Mouse (Mus musculus): ENCODE results near the gene Cracr2b. TPM values are rescaled to one million over a fixed set of nuclear protein-coding genes. Genes with fewer than 3 reads are reported as not detected.

Cracr2b gene
- total and polyA plus RNA-seq, 3 experiments: 10.3 to 42.0 (median 12.4) TPM

DNA sequence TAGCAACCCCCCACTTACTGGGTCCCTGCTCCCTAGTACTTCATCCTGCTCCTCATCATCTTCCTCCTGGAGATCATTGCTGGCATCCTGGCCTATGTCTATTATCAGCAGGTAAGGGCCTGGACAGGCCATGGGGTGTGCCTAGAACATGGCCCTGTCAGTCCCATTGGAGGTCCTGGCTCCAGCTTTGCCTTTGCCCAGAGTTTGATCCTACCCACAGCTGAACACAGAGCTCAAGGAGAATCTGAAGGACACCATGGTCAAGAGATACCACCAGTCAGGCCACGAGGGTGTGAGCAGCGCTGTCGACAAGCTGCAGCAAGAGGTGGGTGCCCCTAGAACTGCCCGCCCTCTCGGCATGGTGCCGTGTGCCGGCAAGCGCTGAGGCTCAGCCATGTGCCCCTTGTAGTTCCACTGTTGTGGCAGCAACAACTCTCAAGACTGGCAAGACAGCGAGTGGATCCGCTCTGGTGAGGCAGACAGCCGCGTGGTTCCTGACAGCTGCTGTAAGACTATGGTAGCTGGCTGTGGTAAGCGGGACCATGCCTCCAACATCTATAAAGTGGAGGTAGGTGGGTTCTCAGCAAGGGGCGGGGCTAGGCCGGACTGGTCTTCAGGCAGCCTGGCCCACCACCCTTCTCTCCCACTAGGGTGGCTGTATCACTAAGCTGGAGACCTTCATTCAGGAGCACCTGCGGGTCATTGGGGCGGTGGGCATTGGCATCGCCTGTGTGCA, 9.2 kb downstream of the Cracr2b start:
- peak; percentile 33 for DNase-seq

DNA sequence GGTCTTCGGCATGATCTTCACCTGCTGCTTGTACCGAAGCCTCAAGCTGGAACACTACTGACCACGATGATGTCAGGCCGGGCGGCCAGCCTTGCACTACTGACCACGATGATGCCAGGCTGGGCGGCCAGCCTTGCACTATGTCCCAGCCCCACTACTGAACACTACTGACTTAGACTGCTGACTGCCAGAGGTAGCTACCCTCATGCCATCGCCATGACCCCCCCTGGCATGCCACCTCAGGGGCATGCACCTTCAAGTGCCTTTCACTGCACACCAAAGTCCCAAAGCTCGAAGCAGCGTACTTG, 9.7 kb downstream of the Cracr2b start:
- DNase-seq: no peak

DNA sequence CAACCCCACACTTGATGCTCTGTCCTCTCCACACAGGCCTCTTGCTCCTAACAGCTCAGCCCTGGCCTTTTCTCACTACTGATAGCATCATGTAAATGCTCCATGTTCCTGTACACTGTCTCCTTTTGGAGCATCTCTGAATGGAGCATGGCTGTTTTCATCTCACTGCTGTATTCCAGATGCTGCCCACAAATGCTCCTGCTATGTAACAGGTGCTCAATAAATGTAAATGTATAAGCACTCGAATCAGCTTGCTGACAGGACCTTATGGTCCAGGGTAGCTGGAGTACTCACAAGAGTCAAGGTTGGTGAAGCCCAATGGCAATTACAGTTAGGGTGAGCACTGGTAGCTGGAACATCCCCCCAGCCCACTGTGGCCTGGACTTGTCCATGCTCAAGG, 10.3 kb downstream of the Cracr2b start:
- no peak for DNase-seq

DNA sequence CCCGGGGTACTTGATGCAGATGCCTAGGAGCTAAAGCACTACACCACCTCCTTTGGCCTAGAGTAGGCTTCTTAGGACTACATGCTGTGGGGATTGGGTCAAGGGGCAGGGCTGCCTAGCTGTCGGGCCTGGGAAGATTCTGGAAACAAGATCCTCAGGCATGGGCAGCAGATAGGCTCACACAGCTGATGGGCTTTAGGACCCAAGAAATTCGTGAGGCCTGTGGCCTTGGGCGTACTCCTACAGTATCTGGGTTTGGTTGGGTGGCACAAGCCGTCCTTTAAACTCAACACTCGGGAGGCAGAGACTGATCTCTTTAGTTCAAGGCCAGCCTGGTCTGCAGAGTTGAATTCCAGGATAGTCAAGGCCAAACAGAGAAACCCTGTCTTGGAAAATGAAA, 11.3 kb downstream of the Cracr2b start:
- peak; percentile 68 for DNase-seq

DNA sequence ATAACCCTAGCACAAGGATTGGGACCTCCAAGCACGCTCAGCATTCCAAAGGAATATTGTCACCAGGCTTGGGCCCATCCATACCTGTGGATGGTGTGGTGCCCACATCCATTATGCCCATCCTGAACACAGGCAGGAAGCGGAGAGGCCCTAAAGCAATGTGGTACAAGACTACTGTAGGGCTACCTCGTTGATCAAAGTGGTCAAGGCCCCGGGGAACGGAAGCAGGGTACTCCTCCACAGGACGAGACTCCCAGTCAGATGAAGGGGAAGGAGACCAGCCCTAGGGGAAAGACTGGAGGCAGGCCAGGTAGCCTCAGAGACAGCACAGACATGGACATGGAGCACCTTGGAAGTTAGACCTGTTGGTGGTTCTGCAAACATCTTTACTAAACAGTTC, 11.9 kb downstream of the Cracr2b start:
- DNase-seq: peak; percentile 26

DNA sequence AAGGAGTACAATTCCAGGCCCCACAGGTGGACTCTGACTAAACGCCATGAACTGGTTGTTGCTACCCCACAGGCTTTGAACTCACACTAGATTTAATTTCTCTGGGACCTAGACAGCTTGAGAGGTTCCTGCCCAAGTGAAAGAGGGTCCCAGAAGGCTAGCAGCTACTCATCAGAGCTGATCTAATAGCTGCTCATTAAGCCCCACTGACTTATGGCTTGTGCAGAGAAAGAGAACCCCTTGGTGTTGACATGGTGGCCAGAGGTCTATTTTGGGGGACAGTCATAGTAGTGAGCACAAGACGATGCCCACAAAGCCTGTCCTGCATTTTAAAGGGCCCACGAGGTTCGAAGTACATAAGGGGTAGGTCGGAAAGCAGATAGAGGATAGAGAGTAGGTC, 13.3 kb downstream of the Cracr2b start:
- peak; percentile 27 for DNase-seq

DNA sequence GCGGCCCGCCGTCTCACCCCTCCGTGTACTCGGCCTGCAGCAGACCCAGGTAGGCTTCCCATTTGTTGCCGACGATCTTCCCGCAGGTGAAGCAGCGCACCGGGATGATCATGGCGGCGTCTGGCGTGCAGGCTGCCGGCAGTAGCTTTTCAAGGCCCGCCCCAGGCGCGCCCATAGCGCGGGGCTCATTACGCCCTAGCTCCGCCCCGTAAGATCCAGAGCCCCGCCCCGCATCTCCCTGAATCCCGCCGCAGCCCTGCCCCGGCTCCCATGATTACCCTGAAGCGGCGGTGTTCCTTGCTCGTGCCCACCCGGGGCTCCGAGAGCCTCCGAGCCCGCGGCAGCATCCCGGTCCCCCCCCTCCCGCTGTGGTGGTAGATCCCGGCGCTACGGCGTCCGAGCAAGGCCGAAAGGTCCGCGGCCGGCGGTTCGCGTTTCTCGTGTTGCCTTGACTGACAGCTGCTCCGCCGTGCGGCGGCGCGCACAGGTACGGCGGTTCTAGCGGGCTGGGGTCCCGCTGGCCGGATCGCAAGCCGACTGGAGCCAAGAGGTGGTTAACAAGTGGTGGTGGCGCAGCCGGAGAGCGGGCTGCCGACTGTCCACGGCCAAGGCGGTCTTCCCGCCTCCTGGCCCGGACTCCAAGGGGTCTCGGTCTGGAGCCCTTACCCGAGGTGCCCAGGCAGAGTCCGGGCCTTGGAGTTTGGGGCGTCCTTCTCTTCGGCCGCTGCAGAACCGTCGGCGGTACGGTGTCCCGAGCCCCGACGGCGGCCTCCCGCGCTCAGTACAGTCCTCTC, 14.3 kb downstream of the Cracr2b start, which contains the start of the genes Polr2l and Tspan4:
Gene Polr2l (minus strand): TSS at position 122 of the 794 bp plus-strand sequence.
Gene Tspan4 (plus strand): TSS at position 230 of the 794 bp plus-strand sequence.
- DNase-seq: peak; percentile 92

DNA sequence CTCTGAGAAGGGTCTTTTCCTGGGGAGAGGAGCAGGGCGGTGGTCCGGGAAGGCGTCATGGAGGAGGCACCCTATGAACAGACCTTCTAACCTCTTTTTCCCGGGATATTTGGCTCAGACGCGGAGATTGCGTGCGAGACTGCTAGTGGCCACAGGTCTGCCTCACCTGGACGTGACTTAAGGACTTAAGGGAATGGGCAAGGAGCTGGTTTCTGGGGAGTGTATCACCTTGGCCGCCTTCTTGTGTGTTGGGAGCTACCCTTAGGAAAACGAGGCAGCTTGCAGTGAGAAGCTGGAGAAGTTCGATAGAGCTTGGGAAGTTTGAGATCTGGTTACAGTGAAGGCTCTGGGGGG, 14.9 kb downstream of the Cracr2b start:
- DNase-seq: no peak

DNA sequence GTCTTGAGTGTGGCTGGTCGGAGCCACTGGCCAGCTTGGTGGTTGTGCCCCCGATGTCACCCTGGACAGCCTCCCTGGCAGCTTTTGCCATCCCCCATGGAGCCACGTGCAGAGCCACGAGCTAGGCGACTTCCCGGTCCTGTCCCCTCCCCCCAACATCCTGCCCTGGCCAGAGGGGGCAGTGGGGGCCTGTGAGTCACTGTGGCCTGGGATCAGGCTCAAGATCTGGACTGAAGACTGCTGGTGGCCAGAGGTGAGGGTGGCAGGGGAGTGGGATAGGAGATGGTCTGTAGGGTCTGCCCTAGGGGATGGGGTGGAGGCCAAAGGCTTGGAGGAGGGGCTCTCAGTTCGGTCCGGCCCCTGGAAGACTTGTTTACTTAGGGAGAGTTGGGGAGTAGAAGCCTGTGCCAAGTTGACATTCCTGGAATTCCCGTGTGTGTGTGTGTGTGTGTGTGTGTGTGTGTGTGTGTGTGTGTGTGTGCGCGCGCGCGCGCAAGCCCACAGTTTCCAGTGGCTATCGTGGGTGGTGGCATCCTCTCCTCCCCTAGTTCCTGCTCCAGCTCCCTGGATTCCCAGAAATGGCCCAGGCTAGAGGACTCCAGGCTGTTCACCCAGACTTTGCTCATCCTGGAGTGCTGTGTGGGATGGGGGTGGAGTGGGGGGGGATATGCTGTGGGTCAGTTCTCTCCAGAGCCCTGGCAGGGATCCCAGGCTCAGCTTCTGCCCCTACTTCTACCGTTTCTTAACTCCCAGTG, 15.5 kb downstream of the Cracr2b start:
- peak; percentile 95 for DNase-seq

DNA sequence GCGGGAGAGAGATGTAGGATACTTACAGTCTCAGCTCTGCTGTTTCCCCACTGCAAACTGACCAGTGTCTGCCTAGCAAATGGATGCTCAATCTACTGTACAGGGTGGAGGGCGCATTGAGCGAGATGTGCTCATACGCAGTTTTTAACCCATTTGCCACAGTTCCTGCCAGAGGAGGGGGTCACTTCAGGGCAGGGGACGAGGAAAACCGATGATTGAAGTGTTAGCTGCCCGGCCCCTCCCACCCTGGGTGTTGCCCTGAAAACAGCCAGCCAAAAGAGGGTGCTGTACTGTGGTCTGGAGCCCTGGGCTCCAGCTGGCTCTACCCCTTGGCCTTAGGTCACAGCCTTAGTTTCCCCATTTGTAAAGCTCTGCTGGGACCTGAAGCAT, 16.1 kb downstream of the Cracr2b start:
- peak; percentile 62 for DNase-seq

DNA sequence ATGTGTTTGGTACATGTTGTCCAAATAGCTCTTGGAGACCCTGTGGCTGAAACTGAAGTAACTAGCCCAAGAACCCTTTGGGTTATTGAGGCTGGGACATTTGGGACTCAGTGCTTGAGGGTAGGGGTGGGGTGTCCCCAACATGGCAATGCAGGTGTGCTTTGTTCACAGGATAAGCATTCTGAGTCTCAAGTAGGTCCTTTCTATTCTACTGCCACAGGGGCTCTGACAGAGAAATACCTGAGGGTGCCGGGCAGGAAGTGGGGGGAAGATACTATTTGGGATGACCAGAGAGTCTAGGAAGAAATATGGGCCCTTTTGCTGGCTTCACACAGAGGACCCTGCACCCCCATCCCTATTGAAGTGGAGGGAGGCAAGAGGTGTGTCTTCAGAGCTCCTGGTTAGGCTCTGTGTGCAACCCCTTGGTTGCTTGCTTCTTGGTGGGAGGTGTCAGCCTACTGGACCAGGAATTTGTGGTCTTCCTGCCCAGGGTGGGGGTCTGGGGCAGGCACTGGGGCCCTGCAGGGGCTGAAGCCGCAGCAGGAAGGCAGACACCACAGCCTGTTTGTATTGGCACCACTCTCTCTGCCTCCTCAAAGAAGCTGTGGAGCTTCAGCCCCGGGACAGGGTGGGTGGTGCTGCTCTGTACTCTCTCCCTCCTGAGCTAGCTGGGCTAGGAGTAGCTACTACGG, 16.8 kb downstream of the Cracr2b start:
- DNase-seq: peak; percentile 40

DNA sequence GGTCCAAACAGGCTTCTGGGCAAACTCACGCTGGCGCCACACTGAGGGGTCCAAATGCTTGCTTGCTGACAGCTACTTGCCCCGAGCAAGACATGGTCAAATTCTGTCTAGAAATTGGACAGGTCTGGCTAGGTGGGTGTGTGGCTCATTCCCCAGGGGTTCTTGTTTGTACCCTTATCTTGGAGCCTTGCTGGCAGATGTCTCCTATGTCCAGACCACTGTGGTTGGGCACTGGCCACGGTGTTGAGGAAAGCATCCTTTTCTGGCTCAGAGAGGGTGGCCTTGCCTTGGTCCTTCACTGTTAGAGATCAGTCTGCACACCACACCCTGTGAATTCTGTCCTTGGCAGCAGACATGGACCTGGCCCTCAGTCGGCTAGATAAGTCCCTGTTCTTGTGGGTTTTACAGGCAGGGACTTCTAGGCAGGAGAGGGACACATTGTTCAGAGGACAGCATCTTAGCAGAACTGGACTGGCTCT, 17.4 kb downstream of the Cracr2b start:
- DNase-seq: peak; percentile 71

DNA sequence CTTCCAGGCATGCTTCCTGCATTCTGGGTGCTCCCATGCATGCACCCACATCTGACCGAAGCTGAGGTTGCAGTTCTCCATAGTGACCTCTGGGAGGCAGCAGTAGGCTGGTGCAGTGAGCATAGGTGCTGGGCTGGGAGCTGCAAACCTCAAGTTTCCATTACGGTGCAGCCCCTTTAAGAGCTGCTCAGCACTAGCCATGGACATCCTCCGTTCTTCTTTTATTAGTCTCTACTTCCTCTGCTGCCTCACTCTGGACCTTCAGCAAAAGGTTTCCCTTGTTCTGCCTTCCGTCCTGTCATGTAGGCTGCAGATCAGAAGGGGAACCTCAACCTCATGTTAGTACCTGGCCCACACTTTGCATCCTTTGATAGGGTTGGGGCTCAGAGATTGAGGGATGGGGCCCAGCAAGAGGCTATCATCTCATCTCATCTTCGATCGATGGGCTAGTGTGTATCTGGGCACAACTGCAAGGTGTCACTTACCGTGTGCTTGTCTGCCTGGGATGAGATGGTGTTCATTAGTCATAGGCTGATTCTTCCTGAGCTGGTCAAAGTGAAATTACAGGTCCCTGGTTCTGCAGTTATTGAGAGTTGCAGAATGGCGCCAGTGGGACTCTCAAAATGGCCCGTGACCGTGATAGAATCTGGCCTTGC, 20.1 kb downstream of the Cracr2b start:
- DNase-seq: peak; percentile 67

DNA sequence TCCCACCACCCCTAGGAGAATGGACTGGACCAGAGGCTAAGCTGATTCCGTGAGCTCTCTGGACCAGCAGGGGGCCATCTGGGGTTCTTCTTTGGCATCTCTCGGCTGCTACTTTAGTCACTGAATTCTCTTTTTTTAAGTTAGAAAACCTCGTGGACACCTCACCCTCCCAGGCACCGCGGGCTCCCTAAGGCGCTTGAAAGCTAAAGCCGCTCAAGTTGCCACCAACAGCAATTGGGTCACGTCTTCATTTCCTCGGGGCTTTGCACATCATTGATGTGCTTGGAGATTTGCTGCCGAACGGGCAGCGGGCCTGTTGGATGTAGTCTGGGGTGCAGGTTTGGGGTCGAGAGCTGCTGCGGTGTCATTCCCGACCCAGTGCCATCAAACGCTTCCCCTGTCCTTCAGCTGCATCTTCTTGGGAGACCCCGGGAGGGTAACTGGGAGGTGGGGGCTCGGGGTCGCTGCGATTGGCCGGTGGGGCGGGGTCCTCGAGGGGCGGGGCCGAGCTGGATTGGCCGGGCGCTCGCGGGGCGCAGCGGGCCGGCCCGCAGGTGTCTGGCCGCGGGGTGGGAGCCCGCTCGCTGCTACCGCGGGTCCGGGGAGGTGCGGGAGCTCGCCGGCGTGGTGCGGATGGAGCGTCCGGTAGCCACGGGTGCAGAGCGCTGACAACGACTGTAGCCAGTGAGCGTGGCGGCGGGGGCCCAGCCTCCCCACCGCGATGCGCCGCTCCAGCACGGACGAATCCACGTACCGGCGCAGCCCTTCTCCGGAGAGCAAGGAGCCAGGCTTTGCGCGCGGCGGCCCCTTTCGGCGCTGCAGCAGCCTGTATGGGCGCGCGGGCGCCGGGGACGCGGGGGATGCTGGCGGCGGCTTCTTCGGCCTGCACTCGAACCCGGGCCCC, 20.9 kb downstream of the Cracr2b start:
- DNase-seq: peak; percentile 65

DNA sequence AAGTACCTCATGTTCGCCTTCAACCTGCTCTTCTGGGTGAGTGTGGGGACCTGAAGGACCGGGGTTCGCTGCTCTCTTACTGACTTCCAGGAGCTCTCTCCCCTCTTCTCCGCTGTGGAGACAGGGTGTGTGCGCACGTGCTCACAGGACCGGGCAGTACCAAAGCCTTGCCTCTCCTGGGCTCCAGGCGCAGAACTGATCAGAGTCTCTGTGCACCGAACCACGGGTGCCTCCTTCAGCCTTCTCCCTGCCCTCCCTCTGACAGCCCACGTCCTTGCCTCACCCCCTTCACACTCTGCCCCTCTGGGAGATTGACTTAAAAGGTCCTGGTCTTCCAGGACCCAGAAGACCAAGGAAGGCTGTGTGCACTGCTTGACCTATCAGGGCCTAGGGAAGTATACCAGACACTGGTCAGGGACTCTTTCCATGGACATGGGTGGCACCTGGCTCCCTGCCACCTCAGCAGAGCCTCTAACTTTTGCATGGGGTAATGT, 21.7 kb downstream of the Cracr2b start:
- no peak for DNase-seq

DNA sequence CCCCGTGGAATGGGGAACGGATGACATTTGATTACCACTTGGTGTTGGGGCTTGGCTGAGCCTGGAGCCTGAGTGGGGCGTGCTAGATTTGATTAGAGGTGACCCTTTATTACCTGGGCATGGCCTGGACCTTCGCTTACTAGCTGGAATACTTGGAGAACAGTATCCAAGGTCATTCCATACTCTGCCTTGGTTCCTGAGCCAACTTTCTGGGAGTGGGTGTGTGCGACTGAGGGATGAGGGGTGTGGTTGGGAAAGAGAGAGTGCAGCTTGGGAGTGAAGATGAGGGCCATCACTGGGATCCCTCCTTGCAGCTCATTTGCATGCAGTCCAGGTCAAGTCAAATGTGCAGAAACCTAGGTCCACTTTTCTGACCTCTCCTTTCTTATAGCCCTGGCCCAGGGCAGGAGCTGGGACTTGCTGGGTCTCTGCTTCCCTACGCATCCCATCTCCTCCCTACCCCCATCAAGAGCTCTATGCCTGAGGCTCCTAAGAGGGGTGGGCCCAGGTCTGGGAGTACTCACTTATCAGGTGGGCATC, 22.3 kb downstream of the Cracr2b start:
- DNase-seq: no peak

DNA sequence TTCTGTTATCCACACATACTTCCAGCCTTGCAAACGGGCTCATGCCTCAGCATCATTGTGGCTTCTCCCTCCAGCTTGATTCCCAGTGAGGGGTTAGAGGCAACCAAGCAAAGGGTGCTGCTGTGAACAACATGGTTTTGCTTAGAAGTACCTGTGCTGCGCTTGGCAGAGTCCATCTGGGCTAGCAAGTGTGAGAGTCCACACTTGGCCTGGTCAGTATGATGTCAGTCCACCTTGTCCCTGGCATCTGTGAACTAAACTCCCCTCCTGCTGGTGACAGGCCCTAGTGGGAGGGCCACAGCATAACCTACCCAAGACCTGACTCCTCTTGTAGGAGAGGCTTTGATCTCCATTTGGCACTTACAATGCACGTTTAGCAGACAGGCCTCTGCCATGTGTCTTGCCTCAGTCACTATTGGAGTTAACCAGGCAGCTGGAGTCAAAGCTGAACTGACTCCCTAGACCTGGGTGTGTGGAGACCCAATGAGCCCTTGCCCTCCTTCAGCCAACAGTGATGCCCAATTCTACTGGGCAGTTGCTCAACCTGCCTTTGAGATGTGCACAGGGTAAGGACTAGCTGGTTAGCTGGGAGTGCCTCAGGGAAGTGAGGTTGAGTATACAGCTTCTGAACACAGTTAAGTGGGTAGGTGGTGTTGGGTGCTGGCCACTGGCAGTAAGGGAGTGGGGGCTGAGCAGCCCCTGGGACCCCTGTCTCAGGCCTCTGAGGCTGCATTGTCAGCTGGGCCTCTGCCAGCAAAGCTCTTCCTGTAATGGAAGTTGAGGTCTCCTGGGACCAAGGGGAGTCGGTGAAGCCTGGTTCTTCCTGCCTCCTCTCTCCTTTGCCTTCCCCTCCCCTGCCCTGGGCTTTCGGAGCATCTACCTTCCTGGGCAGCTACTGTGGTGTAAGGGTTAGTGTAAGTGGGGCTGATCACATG, 23.6 kb downstream of the Cracr2b start:
- DNase-seq: no peak

DNA sequence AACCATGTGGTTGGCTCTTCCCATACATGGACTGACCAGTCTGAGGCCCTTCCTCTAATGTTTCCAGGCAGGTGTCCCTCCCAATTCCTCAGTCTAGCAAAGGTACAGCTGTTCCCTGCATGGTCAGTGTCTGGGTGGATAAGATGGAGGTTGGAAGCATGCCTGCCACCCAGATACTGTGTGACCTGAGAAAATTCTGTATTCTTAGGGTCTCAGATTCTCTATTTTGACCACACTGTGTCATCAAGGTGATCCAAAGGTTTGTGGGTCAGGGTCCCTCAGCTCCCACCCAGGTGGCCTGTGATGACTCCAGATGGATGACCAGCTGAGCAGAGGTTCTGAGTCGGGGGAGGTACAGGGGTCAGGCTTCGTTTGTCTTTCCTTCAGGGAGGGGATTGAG, 24.3 kb downstream of the Cracr2b start:
- no peak for DNase-seq

DNA sequence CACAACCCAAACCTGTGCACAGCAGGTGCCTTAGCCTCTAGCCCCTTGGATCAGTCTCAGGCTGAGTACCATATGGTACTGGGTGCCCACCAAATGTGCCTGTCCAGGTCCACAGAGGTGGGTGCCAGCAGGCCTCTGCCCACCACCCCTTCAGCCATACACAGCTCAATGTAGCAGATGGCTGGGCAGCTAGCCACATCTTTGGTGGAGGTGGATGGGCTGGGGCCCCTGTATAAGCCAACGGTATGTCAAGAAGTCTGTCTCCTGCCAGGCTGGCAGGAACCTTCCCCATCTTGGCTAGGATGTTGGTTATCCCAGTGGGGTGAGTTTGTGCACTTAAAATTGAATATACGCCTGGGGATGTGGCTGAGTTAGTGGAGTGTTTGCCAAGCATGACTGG, 24.7 kb downstream of the Cracr2b start:
- no peak for DNase-seq
